Mouse (Mus musculus): ENCODE measurements at regions not wholly inside any gene's neighbourhood (a gene's known extent, or its start where the extent isn't known, plus 50 kb on each side); places are given as distances from the start of the nearest gene placed in this dataset.

- no peak for DNase-seq (ENCODE audit: low read depth)
Measured at GRCm38 (mm10) chr7:71214500-71215055, 136.7 kb downstream of the Gm10295 start.

GRCm38 (mm10) chr7:71193131-71193530, 158.2 kb downstream of the Gm10295 start:
- DNase-seq (ENCODE audit: low read depth), result no peak

GRCm38 (mm10) chr7:71190161-71190711, 161.0 kb downstream of the Gm10295 start:
- no peak for DNase-seq (ENCODE audit: low read depth)

- DNase-seq (ENCODE audit: low read depth), result no peak
Measured at GRCm38 (mm10) chr7:71189757-71190156, 161.5 kb downstream of the Gm10295 start.

- DNase-seq (ENCODE audit: low read depth), result no peak
Measured at GRCm38 (mm10) chr7:71188119-71188518, 163.2 kb downstream of the Gm10295 start.

GRCm38 (mm10) chr7:71174871-71175270, 176.4 kb downstream of the Gm10295 start:
- no peak for DNase-seq (ENCODE audit: low read depth)

- DNase-seq (ENCODE audit: low read depth), result no peak
Measured at GRCm38 (mm10) chr7:71139068-71139467, 212.2 kb downstream of the Gm10295 start.

GRCm38 (mm10) chr7:71129981-71130380, 221.3 kb downstream of the Gm10295 start:
- DNase-seq (ENCODE audit: low read depth), result no peak

GRCm38 (mm10) chr7:71128928-71129327, 222.4 kb downstream of the Gm10295 start:
- no peak for DNase-seq (ENCODE audit: low read depth)

- DNase-seq (ENCODE audit: low read depth), result no peak
Measured at GRCm38 (mm10) chr7:71121453-71121852, 229.8 kb downstream of the Gm10295 start.

- DNase-seq (ENCODE audit: low read depth), result no peak
Measured at GRCm38 (mm10) chr7:71120975-71121374, 230.3 kb downstream of the Gm10295 start.

GRCm38 (mm10) chr7:71119987-71120386, 231.3 kb downstream of the Gm10295 start:
- DNase-seq (ENCODE audit: low read depth), result no peak

- no peak for DNase-seq (ENCODE audit: low read depth)
Measured at GRCm38 (mm10) chr7:71107101-71107500, 244.2 kb downstream of the Gm10295 start.

- DNase-seq (ENCODE audit: low read depth), result no peak
Measured at GRCm38 (mm10) chr7:71100266-71100665, 251.0 kb downstream of the Gm10295 start.

GRCm38 (mm10) chr7:71098276-71098675, 253.0 kb downstream of the Gm10295 start:
- DNase-seq (ENCODE audit: low read depth), result no peak

- DNase-seq (ENCODE audit: low read depth), result no peak
Measured at GRCm38 (mm10) chr7:71093301-71093939, 257.9 kb downstream of the Gm10295 start.

GRCm38 (mm10) chr7:71092825-71093224, 258.5 kb downstream of the Gm10295 start:
- no peak for DNase-seq (ENCODE audit: low read depth)

GRCm38 (mm10) chr7:71092301-71092700, 259.0 kb downstream of the Gm10295 start:
- DNase-seq (ENCODE audit: low read depth), result no peak

GRCm38 (mm10) chr7:71064446-71065391, 286.6 kb downstream of the Gm10295 start:
- DNase-seq (ENCODE audit: low read depth), result no peak

GRCm38 (mm10) chr7:71050825-71051224, 300.5 kb downstream of the Gm10295 start:
- no peak for DNase-seq (ENCODE audit: low read depth)

- DNase-seq (ENCODE audit: low read depth), result no peak
Measured at GRCm38 (mm10) chr7:71047201-71047600, 304.1 kb downstream of the Gm10295 start.

GRCm38 (mm10) chr7:71046596-71046995, 304.7 kb downstream of the Gm10295 start:
- no peak for DNase-seq (ENCODE audit: low read depth)

GRCm38 (mm10) chr7:71043789-71044188, 307.5 kb downstream of the Gm10295 start:
- DNase-seq (ENCODE audit: low read depth), result no peak

Data from c-Kit-positive CD71-negative TER-119-negative erythroid progenitor cells, embryonic 14.5 days (primary cell).